Mouse (Mus musculus) liver, embryonic 12.5 days (tissue): Measurements from ENCODE around the gene Plcb3. TPM values are rescaled to one million over a fixed set of nuclear protein-coding genes. Genes with fewer than 3 reads are reported as not detected.
"Not testable (repeated sequence)": the region's sequence is repeated elsewhere in the genome, so short reads cannot be mapped to it uniquely, and the experiment has no call there.

Source experiments
- ATAC-seq: fragments of 200-750 bp; cut with Nextera tagmentation; 2 replicates; pipeline ENCODE4 v1.8.0; 2017; ENCODE audit warnings: moderate number of reproducible peaks, mild to moderate bottlenecking, moderate library complexity
- H3K27ac ChIP-seq: fragments of 300-500 bp; sonication (generic); 2 replicates; pipeline ENCODE4 v1.5.1; 2016; ENCODE audit warnings: mild to moderate bottlenecking
- H3K27me3 ChIP-seq: fragments of 300-500 bp; sonication (generic); replicated peaks from 2 replicates; pipeline ENCODE4 v1.6.1; 2016; ENCODE audit warnings: mild to moderate bottlenecking, moderate library complexity
- H3K36me3 ChIP-seq: fragments of 300-500 bp; sonication (generic); 2 replicates; pipeline ENCODE4 v1.6.1; 2016; ENCODE audit warnings: mild to moderate bottlenecking, moderate library complexity
- H3K4me1 ChIP-seq: fragments of 300-500 bp; sonication (generic); 2 replicates; pipeline ENCODE4 v1.6.1; 2016
- H3K4me2 ChIP-seq: fragments of 300-500 bp; sonication (generic); 2 replicates; pipeline ENCODE4 v1.6.1; 2016; ENCODE audit warnings: mild to moderate bottlenecking, moderate library complexity
- H3K4me3 ChIP-seq: fragments of 300-500 bp; sonication (generic); 2 replicates; pipeline ENCODE4 v1.5.1; 2016; ENCODE audit warnings: mild to moderate bottlenecking, moderate library complexity
- H3K9ac ChIP-seq: fragments of 300-500 bp; sonication (generic); 2 replicates; pipeline ENCODE4 v1.6.1; 2016; ENCODE audit warnings: mild to moderate bottlenecking, moderate library complexity
- H3K9me3 ChIP-seq: fragments of 300-500 bp; sonication (generic); replicated peaks from 2 replicates; pipeline ENCODE4 v1.6.1; 2016; ENCODE audit warnings: mild to moderate bottlenecking, moderate library complexity
- WGBS: fragments of 180-500 bp; shearing (Covaris S2); methylation state at CpG from one replicate; pipeline ENCODE4 v1.1.7; 2016; ENCODE audit not compliant: insufficient replicate concordance; 5-methylcytosine and 5-hydroxymethylcytosine counted together
- polyA plus RNA-seq: library from polyadenylated mRNA; unstranded; fragments of >200 nt; fragmentation: Nextera tagmentation; extraction: Ambion mirVana; gene quantifications from 2 replicates; pipeline ENCODE4 v1.2.1, GENCODE M21; 2016

Gene Plcb3
- polyA plus RNA-seq, 1 experiment from 2014 or later, result 13.6 TPM

DNA sequence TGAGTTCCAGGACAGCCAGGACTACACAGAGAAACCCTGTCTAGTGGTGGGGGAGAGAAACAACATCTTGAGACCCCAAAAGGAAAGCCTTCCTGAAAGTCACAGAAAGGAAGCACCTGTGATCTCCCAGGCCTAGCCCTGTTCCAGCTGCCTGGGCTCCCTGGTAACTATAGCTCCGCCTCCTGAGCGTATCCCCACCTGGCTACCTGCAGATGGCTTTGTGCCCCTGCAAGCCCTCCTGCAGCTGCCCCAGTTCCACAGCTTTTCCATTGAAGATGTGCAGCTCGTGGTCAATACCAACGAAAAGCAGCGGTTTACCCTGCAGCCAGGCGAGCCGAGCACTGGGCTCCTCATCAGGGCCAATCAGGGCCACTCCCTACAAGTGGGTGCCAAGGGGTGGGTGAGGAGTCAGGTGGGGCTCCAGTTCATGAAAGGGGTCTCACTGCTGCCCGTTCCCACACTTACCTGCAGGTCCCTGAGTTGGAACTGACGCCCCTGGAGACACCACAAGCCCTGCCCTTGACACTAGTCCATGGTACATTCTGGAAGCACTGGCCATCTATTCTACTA is 21.5 kb upstream of the Plcb3 start:
- Histone ChIP-seq H3K27ac (no peak overlapping the region), H3K4me2 (no peak overlapping the region), H3K36me3 (peaks cover 52% of the 10 kb centered on the region), H3K27me3 (no peaks in the 10 kb centered on the region), H3K9ac (no peak overlapping the region), H3K4me3 (no peak overlapping the region), H3K4me1 (peaks cover 54% of the 10 kb centered on the region), H3K9me3 (no peaks in the 10 kb centered on the region)
- no peak for ATAC-seq
- 75% methylated on average over 9 of the region's 9 CpGs for WGBS

DNA sequence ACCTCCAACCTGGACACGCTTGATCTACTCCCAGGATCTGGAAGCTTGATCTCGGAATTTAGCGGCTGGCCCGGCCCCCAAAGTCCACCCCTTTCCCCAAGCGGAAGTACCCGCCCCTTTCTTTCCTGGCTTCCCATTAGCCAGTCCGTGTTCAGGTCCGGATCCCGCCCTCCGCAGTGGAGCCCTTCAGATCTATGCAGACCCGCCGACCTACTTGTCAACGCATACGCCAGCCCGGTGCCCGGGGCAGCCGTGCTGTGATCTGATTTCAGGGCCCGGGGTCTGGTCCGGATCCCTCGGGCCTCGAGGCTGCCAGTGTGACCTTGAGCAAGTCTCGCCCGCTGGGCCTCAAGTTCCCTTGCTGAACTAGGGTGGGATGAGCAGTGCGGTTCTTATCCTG is 19.7 kb upstream of the Plcb3 start, which contains the start of the genes Nudt22 and Trpt1:
Gene Nudt22 (minus strand): TSS at position 112 of the 400 bp plus-strand sequence.
Gene Trpt1 (plus strand): TSS at position 126 of the 400 bp plus-strand sequence.
- peak; percentile 72 for ATAC-seq
- Histone ChIP-seq H3K4me1 (peaks cover 63% of the 10 kb centered on the region), H3K27me3 (no peaks in the 10 kb centered on the region), H3K4me2 (peak within 1 kb of the TSS; percentile 93), H3K9ac (peak within 1 kb of the TSS; percentile 74), H3K27ac (peak within 1 kb of the TSS; percentile 75), H3K4me3 (peak within 1 kb of the TSS; percentile 66), H3K9me3 (no peaks in the 10 kb centered on the region), H3K36me3 (peaks cover 34% of the 10 kb centered on the region)
- WGBS, result 1% methylated on average over 24 of the region's 24 CpGs

DNA sequence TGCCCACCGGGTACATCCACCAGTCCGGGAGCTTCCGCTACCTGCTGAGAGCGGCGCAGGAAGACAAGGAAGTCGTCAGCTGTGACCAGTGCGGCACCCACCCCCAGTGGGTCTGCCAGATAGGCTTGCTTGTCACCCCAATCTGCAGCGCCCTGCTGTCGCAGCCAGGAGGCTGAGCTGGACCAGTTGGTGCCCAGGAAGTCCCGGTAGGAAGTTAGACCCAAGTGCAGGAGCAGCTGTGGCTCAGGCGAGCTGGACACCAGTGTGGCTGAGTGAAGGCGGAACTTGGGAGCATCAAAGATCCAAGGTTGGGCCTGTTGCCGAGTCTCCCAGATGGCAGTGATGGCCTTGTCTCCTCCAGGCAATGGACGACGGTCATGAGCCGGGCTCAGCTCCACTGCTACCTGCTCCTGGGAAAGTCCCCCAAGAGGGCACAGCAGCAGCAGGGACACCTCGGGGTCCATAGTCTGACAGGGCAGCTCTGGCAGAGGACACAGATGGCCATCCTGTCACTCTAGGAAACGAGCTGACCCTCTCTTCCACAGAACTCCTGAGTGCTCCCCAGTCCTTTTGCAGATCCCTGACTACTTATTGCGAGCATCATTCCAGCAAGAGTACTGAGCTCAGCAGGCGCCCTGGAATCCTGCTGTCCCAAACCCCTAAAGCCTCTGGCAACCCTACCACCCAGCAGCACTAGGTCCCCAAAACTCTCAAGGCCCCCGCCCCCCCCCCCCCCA is 19.2 kb upstream of the Plcb3 start:
- peak overlapping the region; percentile 74 for H3K9ac ChIP-seq
- H3K4me2 ChIP-seq, result peak overlapping the region; percentile 93
- ATAC-seq, result no peak
- H3K27ac ChIP-seq, result peak overlapping the region; percentile 75
- 37% methylated on average over 21 of the region's 21 CpGs for WGBS
- peaks cover 63% of the 10 kb centered on the region for H3K4me1 ChIP-seq
- no peaks in the 10 kb centered on the region for H3K27me3 ChIP-seq
- H3K36me3 ChIP-seq, result peaks cover 28% of the 10 kb centered on the region
- H3K9me3 ChIP-seq, result no peaks in the 10 kb centered on the region
- H3K4me3 ChIP-seq, result peak overlapping the region; percentile 66

DNA sequence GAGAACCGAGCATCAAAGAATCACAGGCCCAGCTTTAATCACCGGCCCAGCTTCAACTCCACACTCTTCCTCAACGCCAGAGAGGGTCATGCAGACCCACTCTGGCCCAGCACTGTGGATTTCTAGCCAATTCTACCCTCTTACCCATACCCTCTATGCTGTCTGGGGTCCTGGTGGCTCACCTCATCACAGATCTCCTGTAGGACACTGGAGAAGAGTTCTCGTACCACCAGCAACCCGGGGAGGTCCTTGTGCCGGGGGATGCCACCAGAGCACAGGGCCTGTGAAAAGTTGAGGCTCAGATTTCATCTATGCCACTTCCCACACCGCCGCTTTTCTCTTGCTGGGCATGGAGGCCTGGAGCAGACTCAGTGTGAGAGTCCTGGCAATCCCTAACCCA is 18.2 kb upstream of the Plcb3 start:
- WGBS, result 81% methylated on average over 8 of the region's 8 CpGs
- H3K27me3 ChIP-seq, result no peaks in the 10 kb centered on the region
- no peaks in the 10 kb centered on the region for H3K9me3 ChIP-seq
- no peak overlapping the region for H3K9ac ChIP-seq
- no peak for ATAC-seq
- H3K4me3 ChIP-seq, result no peak overlapping the region
- peaks cover 18% of the 10 kb centered on the region for H3K36me3 ChIP-seq
- 0 out of 2 replicates have a peak overlapping the region, but pooled peaks have one; percentile 75 for H3K27ac ChIP-seq
- H3K4me1 ChIP-seq, result peaks cover 62% of the 10 kb centered on the region
- H3K4me2 ChIP-seq, result peak overlapping the region; percentile 93

DNA sequence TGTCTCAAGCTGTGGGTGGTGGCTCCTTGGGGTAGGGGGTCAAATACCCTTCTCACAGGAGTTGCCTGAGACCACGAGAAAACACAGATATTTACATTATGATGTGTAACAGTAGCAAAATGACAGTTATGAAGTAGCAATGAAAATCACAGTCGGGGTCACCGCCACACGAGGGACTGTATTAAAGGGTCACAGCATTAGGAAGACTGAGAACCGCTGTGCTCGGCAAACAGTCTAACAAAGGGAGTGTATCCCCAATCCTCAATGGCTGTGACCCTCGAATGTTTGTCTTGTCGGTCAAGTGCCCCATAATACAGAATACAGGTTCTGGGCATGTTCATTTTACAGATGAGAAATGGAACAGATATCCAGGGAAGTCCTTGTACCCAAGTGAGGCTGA is 17.7 kb upstream of the Plcb3 start:
- ATAC-seq, result no peak
- H3K27ac ChIP-seq, result peak overlapping the region; percentile 71; the same call in 1 of the 2 replicates
- no peaks in the 10 kb centered on the region for H3K27me3 ChIP-seq
- no peak overlapping the region for H3K4me2 ChIP-seq
- H3K4me3 ChIP-seq, result no peak overlapping the region
- H3K9me3 ChIP-seq, result no peaks in the 10 kb centered on the region
- H3K36me3 ChIP-seq, result peaks cover 16% of the 10 kb centered on the region
- 86% methylated on average over 8 of the region's 8 CpGs for WGBS
- H3K9ac ChIP-seq, result no peak overlapping the region
- peaks cover 57% of the 10 kb centered on the region for H3K4me1 ChIP-seq

DNA sequence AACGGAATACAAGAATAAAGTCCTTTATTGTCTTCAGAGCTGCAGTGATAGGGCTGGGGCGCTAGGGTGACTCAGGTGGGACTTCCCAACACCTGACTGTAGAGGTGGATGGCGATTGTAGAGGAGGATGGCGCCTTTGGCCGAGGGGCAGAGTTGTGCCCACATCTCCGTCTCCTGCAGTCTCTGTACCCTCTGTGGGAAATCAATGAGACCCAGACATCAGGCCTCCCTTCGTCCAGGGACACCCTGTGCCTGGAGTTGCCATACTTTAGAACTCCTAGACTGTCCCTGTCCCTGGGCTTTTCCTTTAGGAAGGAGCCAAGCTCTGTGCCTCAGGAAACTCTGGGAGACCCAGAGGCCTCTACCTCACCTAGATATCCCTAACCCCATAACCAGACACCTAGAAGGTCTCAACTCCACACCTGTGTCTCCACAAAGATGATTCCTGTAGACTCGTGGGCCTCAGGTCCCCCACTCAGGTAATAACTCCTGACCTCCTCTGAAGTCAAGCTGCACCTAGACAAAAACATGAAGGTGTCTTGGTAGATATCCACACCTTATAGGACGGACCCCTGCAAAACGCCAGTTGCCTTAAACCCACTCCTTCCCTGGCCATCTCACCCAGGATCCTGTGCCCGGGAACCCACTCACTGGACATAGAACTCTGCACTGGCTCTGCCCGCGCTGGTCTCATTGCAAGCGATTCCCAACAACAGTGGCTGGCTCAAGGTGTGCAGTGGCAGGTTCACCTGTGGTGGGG is 16.9 kb upstream of the Plcb3 start:
- 61% methylated on average over 14 of the region's 14 CpGs for WGBS
- H3K4me1 ChIP-seq, result peaks cover 58% of the 10 kb centered on the region
- no peak for ATAC-seq
- no peaks in the 10 kb centered on the region for H3K9me3 ChIP-seq
- H3K27me3 ChIP-seq, result no peaks in the 10 kb centered on the region
- peak overlapping the region; percentile 77 for H3K9ac ChIP-seq
- peaks cover 8% of the 10 kb centered on the region for H3K36me3 ChIP-seq
- H3K4me2 ChIP-seq, result peak overlapping the region; percentile 98
- H3K27ac ChIP-seq, result peak overlapping the region; percentile 71
- H3K4me3 ChIP-seq, result peak overlapping the region; percentile 74

DNA sequence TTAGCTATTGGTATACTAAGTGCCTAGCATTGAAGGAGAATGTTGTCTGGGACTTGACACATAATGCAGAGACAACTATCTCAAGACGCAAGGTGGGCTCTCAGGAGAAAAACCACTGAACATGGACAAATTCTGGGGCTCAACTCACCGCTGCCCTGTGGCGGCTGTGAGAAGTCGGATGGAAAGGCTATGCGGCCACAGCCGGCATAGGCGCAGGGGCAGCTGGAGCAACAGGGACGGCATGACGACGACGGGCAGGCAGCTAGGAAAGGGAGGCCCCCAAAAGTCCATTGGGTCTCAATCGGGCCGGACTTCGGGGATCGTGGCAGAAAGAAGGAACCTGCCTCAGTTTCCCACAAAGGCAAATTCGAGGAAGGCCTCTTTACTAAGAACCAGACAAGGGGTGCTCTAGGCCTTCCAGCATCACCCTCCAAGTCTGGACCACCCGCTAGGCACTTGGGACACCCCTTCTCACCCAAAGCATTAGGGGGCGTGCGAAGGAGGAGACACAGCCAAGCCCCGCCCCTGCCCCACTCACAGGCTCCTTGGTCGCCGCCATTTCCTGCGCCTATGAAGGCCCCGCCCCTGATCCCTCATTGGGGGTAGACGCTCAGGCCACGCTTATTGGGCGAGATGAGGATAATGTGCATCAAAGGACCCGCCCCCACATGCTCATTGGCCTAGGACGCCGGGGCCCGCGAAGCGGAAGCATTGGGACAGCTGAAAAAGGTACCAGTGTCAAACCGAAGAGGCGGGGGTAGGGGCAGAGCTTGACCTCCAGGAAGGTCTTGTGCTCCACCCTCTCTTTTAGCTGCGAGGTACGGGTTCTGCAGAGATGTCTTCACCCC is 16.0 kb upstream of the Plcb3 start, which contains the start of gene Dnajc4:
Gene Dnajc4 (minus strand): TSS at position 562 of the 848 bp plus-strand sequence.
- peak; percentile 93 for ATAC-seq
- WGBS, result 3% methylated on average over 37 of the region's 37 CpGs
- H3K4me1 ChIP-seq, result peaks cover 65% of the 10 kb centered on the region
- 0 out of 2 replicates have a peak, but pooled peaks cover 3% of the 10 kb centered on the region for H3K36me3 ChIP-seq
- peak within 1 kb of the TSS; percentile 98 for H3K4me2 ChIP-seq
- H3K27ac ChIP-seq, result peak within 1 kb of the TSS; percentile 71
- peak within 1 kb of the TSS; percentile 74 for H3K4me3 ChIP-seq
- H3K27me3 ChIP-seq, result no peaks in the 10 kb centered on the region
- peak within 1 kb of the TSS; percentile 79 for H3K9ac ChIP-seq
- no peaks in the 10 kb centered on the region for H3K9me3 ChIP-seq

DNA sequence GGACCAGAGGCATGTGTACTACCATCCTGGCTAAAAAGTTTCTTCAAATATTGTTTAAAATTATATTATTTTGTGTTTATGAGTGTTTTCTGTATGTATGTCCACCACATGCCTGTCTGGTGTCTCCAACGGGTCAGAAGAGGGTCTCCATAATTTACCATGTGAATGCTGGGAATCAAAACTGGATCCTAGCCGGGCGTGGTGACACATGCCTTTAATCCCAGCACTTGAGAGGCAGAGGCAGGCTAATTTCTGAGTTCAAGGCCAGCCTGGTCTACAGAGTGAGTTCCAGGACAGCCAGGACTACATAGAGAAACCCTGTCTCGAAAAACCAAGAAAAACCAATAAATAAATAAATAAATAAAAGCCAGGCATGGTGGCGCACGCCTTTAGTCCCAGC is 14.9 kb upstream of the Plcb3 start:
- H3K4me2 ChIP-seq, H3K9ac ChIP-seq, H3K27ac ChIP-seq, ATAC-seq, H3K36me3 ChIP-seq, H3K4me3 ChIP-seq, H3K9me3 ChIP-seq, H3K27me3 ChIP-seq: not testable (repeated sequence)
- peaks cover 65% of the 10 kb centered on the region for H3K4me1 ChIP-seq
- 76% methylated on average over 6 of the region's 6 CpGs for WGBS

DNA sequence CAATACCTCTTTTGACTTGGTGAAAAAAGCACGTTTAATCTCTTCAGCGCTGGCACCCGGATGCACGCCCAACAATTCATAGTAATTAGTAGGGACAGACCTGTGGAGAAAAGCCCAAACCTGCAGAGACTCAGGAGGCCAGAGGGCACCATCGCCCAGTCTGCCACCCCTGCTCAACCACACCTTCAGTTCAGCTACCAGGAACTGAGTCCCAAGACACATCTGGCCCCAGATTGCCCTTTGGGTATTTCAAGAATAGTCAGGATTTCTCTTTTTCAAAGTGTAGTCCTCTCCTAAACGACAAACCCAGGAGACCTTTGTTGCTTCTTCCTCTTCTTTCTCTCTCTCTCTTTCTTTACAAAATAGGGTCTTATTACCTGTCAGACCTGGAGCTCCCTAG is 14.4 kb upstream of the Plcb3 start:
- WGBS, result 83% methylated on average over 6 of the region's 6 CpGs
- Histone ChIP-seq H3K4me1 (peaks cover 65% of the 10 kb centered on the region), H3K27me3 (no peaks in the 10 kb centered on the region), H3K4me3 (no peak overlapping the region), H3K27ac (no peak overlapping the region), H3K9ac (no peak overlapping the region), H3K9me3 (no peaks in the 10 kb centered on the region), H3K4me2 (no peak overlapping the region), H3K36me3 (0 out of 2 replicates have a peak, but pooled peaks cover 4% of the 10 kb centered on the region)
- ATAC-seq, result no peak

DNA sequence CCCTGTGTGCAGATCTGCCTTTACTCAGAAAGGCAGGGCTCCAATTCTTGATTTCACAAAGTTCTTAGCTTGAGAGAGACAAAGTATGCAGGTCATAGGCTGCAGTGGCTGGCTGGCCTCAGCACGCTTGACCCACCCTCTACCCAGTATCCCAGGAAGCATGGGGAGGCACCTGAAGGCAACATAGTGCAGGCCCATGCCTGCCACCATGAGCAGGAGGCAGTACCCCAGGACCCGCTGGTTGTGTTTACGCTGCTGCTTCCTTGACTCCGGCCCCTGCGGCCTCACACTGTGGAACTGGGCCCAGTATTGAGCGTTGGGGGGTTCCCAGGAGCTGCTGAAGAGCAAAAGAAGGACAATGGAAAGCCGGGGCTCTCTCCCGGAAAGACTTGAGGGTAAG is 13.0 kb upstream of the Plcb3 start:
- WGBS, result 83% methylated on average over 8 of the region's 8 CpGs
- no peaks in the 10 kb centered on the region for H3K9me3 ChIP-seq
- ATAC-seq, result no peak
- H3K36me3 ChIP-seq, result peaks cover 16% of the 10 kb centered on the region; the same call in 1 of the 2 replicates
- no peak overlapping the region for H3K9ac ChIP-seq
- peaks cover 60% of the 10 kb centered on the region for H3K4me1 ChIP-seq
- no peak overlapping the region for H3K27ac ChIP-seq
- H3K27me3 ChIP-seq, result no peaks in the 10 kb centered on the region
- no peak overlapping the region for H3K4me3 ChIP-seq
- no peak overlapping the region for H3K4me2 ChIP-seq

DNA sequence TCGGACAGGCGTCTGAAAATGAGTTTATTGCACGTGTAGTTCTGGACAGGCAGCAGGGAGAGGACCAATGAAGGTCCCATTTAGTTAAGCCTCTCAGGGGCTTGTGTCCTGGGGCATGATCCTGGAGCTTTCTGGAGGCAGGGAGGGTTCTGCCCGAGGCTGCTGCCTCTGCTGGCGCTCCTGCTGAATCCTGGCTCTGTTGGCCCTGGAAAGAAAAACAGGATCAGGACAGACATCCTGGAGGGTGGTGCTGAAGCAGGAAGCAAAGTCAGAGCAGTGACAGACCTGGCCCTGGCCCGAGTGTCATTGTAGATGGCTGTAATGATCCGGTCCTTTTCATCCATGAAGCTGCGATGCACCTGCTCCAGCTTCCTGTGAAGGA is 11.6 kb upstream of the Plcb3 start:
- 5% methylated on average over 8 of the region's 8 CpGs for WGBS
- Histone ChIP-seq H3K27ac (peak overlapping the region; percentile 84), H3K9me3 (no peaks in the 10 kb centered on the region), H3K36me3 (peaks cover 29% of the 10 kb centered on the region), H3K27me3 (no peaks in the 10 kb centered on the region), H3K4me2 (peak overlapping the region; percentile 99), H3K4me3 (peak overlapping the region; percentile 71), H3K4me1 (peaks cover 46% of the 10 kb centered on the region), H3K9ac (peak overlapping the region; percentile 87)
- ATAC-seq, result no peak
